14 mouse cellular contexts compared by ENCODE assay signal in genomic region chr9:45787071-45787470, GRCm38 (mm10). TPM values are rescaled to one million over a fixed set of nuclear protein-coding genes. Genes with fewer than 3 reads are reported as not detected.
DNase-seq lines count a peak whose midpoint lies in the region; ATAC-seq lines count a peak whose summit lies in the region.
"Had no signal": no experiment of that assay in that cellular context is flagged by ENCODE, and none has a peak within 500 bp of the region (broad histone marks: within the 10 kb centered on the region; RNA-seq: fewer than 3 reads in every experiment).

No protein-coding gene starts in this region.

- peak; percentile 57 to 62 for DNase-seq in cerebellum, postnatal 25 days
- no peak for DNase-seq in cerebellum, adult 11 months
- peak; percentile 48 for DNase-seq in left cerebral cortex, postnatal 4 days
- no peak for DNase-seq in left cerebral cortex, adult 8-10 months (ENCODE audit: low spot score in 2 of 2)
- DNase-seq in spleen, postnatal 10 days (ENCODE audit: low spot score in 2 of 2) = peak; percentile 51 to 60
- DNase-seq in spleen, adult 18-20 months = no peak
- DNase-seq in embryo, embryonic 9.5 days (ENCODE audit: extremely low spot score) = no peak
- DNase-seq: adrenal gland, postnatal 36 days; B cell, adult 2 months; forebrain, postnatal 0 days; kidney, adult 9 months; midbrain, embryonic 14.5 days; retina, postnatal 1 day had no signal

- intact Hi-C loops in left cerebral cortex, postnatal 4 days (cut with DNase I) = no loop called here

- ATAC-seq in monocyte, adult 5-6 weeks (replicated peaks; ENCODE audit: insufficient number of reproducible peaks, low FRiP score, low TSS enrichment, poor library complexity, severe bottlenecking) = no peak
- ATAC-seq: forebrain, postnatal 0 days had no signal

RNA-seq across cellular contexts. Expression of gene Cep164, which starts 41.4 kb away (rescaled TPM):
- total RNA-seq in left cerebral cortex, postnatal 4 days (2021) = 10 to 100 TPM; 21.6 to 24.0 TPM
- 10 to 100 TPM; 14.9 to 16.3 (median 15.3) TPM for total RNA-seq in left cerebral cortex, adult 8-10 months (2022)
- total RNA-seq in monocyte, adult 5-6 weeks (2017) = 10.6 to 16.4 TPM (median 13.0 TPM) in 3 replicates

RNA-seq across cellular contexts. Expression of gene Bace1, which starts 51.3 kb away (rescaled TPM):
- 10 to 100 TPM; 76.6 to 79.3 TPM for total RNA-seq in left cerebral cortex, postnatal 4 days (2021)
- total RNA-seq in left cerebral cortex, adult 8-10 months (2022) = 10 to 100 TPM; 76.6 to 81.9 (median 78.9) TPM
- total RNA-seq in monocyte, adult 5-6 weeks (2017) = 0.29 to 1.1 TPM (median 0.43 TPM) in 3 replicates

Comparison
In these comparisons a context has a peak if more than half of its experiments do, and no peak if none do; other contexts are left out.
1. DNase-seq: peak in cerebellum, postnatal 25 days (2 of 2), left cerebral cortex, postnatal 4 days (single experiment) and spleen, postnatal 10 days (2 of 2); none in cerebellum, adult 11 months (single experiment), left cerebral cortex, adult 8-10 months (0 of 2), spleen, adult 18-20 months (0 of 2) and embryo, embryonic 9.5 days (single experiment).
2. RNA of gene Bace1, which starts 51.3 kb away (total RNA-seq): 76.6 to 79.3 TPM in left cerebral cortex, postnatal 4 days and 76.6 to 81.9 TPM in left cerebral cortex, adult 8-10 months; 0.29 to 1.1 TPM in monocyte, adult 5-6 weeks; every median in the first group is over 10 times any median in the second.